Mouse (Mus musculus) bone marrow, adult 2 months (tissue): Measurements from ENCODE around the gene Rtl5.

Experiments
- CTCF ChIP-seq: fragments of 200-500 bp; IDR thresholded peaks from 2 replicates; pipeline ENCODE4 v1.5.1; 2011; ENCODE audit warnings: low read length, control low read depth; ENCODE audit not compliant: control insufficient read depth, insufficient read depth
- POLR2A ChIP-seq: fragments of 200-500 bp; IDR thresholded peaks from 2 replicates; pipeline ENCODE4 v1.6.1; 2011; ENCODE audit warnings: low read depth, mild to moderate bottlenecking, control low read depth, low read length, borderline replicate concordance; ENCODE audit not compliant: control insufficient read depth

GRCm38 (mm10) chrX:102085798-102086443, 14.8 kb upstream of the Rtl5 start:
- TF ChIP-seq POLR2A (no peak), CTCF (no peak)
